In genomic region chr2:163590996-163591395, GRCm38 (mm10) we compare ENCODE assay signal across 33 mouse cellular contexts. TPM values are rescaled to one million over a fixed set of nuclear protein-coding genes. Genes with fewer than 3 reads are reported as not detected.
DNase-seq lines count a peak whose midpoint lies in the region; ATAC-seq and TF ChIP-seq lines count a peak whose summit lies in the region.
"Had no signal": no experiment of that assay in that cellular context is flagged by ENCODE, and none has a peak within 500 bp of the region (broad histone marks: within the 10 kb centered on the region; RNA-seq: fewer than 3 reads in every experiment).

No protein-coding gene starts in this region.

- H3K36me3 ChIP-seq in lung, embryonic 14.5 days (ENCODE audit: insufficient read depth) = no peaks in the 10 kb centered on the region
- no peaks in the 10 kb centered on the region for H3K36me3 ChIP-seq in small intestine, adult 2 months (ENCODE audit: control insufficient read depth, insufficient read depth, low read length)
- H3K36me3 ChIP-seq: forebrain, embryonic 10.5 days; heart, embryonic 13.5 days; kidney, embryonic 15.5 days; limb, embryonic 12.5 days; liver, embryonic 15.5 days; neural tube, embryonic 13.5 days; stomach, embryonic 15.5 days had no signal

- no peak for TF ChIP-seq POLR2A in small intestine, adult 2 months (IDR thresholded peaks at IDR 0.05; ENCODE audit: low read depth, low read length)

- H3K4me2 ChIP-seq in lung, embryonic 14.5 days = no peak overlapping the region
- H3K4me2 ChIP-seq: heart, embryonic 13.5 days; kidney, embryonic 15.5 days; limb, embryonic 12.5 days; neural tube, embryonic 13.5 days; stomach, embryonic 15.5 days had no signal

- no peaks in the 10 kb centered on the region for H3K4me1 ChIP-seq in lung, embryonic 14.5 days (ENCODE audit: insufficient read depth)
- H3K4me1 ChIP-seq in small intestine, adult 2 months (ENCODE audit: control insufficient read depth, insufficient read depth, insufficient read length, low read length) = peaks cover 48% of the 10 kb centered on the region
- H3K4me1 ChIP-seq: limb, embryonic 12.5 days; neural tube, embryonic 13.5 days had no signal

- no peak overlapping the region for H3K27ac ChIP-seq in lung, embryonic 14.5 days (ENCODE audit: low read depth)
- H3K27ac ChIP-seq in small intestine, adult 2 months (ENCODE audit: insufficient read depth, low read depth, low read length) = peak overlapping the region; percentile 95
- H3K27ac ChIP-seq: forebrain, embryonic 10.5 days; heart, adult 2 months; heart, embryonic 13.5 days; hindbrain, postnatal 0 days; kidney, embryonic 15.5 days; limb, embryonic 12.5 days; liver, embryonic 15.5 days; neural tube, embryonic 13.5 days; stomach, embryonic 15.5 days had no signal

- no peak overlapping the region for H3K4me3 ChIP-seq in lung, embryonic 14.5 days (ENCODE audit: low read depth, low read length)
- H3K4me3 ChIP-seq in small intestine, adult 2 months (ENCODE audit: low read depth, low read length) = no peak overlapping the region
- H3K4me3 ChIP-seq: forebrain, embryonic 10.5 days; heart, adult 2 months; heart, embryonic 13.5 days; kidney, embryonic 15.5 days; limb, embryonic 12.5 days; liver, embryonic 15.5 days; myocyte; neural tube, embryonic 13.5 days; stomach, embryonic 15.5 days had no signal

- no peaks in the 10 kb centered on the region for H3K27me3 ChIP-seq in lung, embryonic 14.5 days (ENCODE audit: insufficient read depth, low read length)
- no peaks in the 10 kb centered on the region for H3K27me3 ChIP-seq in small intestine, adult 2 months (ENCODE audit: control insufficient read depth, insufficient read depth, low read length)
- H3K27me3 ChIP-seq: limb, embryonic 12.5 days; liver, embryonic 15.5 days; neural tube, embryonic 13.5 days; stomach, embryonic 15.5 days had no signal

- H3K9ac ChIP-seq in lung, embryonic 14.5 days = no peak overlapping the region
- H3K9ac ChIP-seq: heart, embryonic 13.5 days; kidney, embryonic 15.5 days; limb, embryonic 12.5 days; liver, embryonic 15.5 days; neural tube, embryonic 13.5 days; stomach, embryonic 15.5 days had no signal

- WGBS in lung, embryonic 14.5 days = 59% methylated on average over 5 of the region's 5 CpGs
- 57% methylated on average over 5 of the region's 5 CpGs for WGBS in small intestine, adult 2 months

- TF ChIP-seq CTCF in lung, embryonic 14.5 days (IDR thresholded peaks at IDR 0.05; ENCODE audit: low read depth) = no peak
- TF ChIP-seq CTCF in small intestine, adult 2 months (IDR thresholded peaks at IDR 0.05; ENCODE audit: extremely low read depth, insufficient read length, insufficient replicate concordance, low read depth, low read length) = no peak

- peak; percentile 8 for DNase-seq in embryo, embryonic 11 days
- DNase-seq in embryo, embryonic 9.5 days (ENCODE audit: extremely low spot score) = no peak
- peak; percentile 34 for DNase-seq in lung, embryonic 14.5 days
- no peak for DNase-seq in lung, postnatal 14 days
- DNase-seq in MN1 (ENCODE audit: low spot score) = peak; percentile 54
- DNase-seq in cerebellum, adult 11-12 months = no peak
- DNase-seq in gastrocnemius, adult 8-10 months (ENCODE audit: low spot score in 2 of 2) = no peak
- DNase-seq: adrenal gland, postnatal 10 days; cerebellum, adult 9-11 months; gastrocnemius, postnatal 36 days; heart, adult 2 months; heart, postnatal 14 days; kidney, adult 11 months; kidney, postnatal 36 days; layer of hippocampus, postnatal 36 days; lung, postnatal 36 days; retina, postnatal 1 day; right cerebral cortex, postnatal 25 days; thymus, adult 18-20 months had no signal

- no peaks in the 10 kb centered on the region for H3K9me3 ChIP-seq in lung, embryonic 14.5 days (ENCODE audit: low read depth, low read length)
- H3K9me3 ChIP-seq: forebrain, embryonic 10.5 days; heart, embryonic 13.5 days; kidney, embryonic 15.5 days; limb, embryonic 12.5 days; liver, embryonic 15.5 days; neural tube, embryonic 13.5 days; stomach, embryonic 15.5 days had no signal

- ATAC-seq in lung, embryonic 14.5 days (ENCODE audit: insufficient read depth) = no peak
- ATAC-seq: activated CD4-positive, CD25-positive, alpha-beta regulatory T cell, adult 4 months; CD4-positive, CD25-positive, alpha-beta regulatory T cell, adult 4 months; forebrain, embryonic 16.5 days; hindbrain, postnatal 0 days; midbrain, embryonic 16.5 days had no signal

RNA-seq across cellular contexts. Expression of gene Ttpal, which starts 11.1 kb away (rescaled TPM):
- 37.3 and 41.1 TPM in 2 replicates for polyA plus RNA-seq in lung, embryonic 14.5 days (2014; fragmentation: Nextera tagmentation; extraction: Ambion mirVana)
- 8.3 and 16.0 TPM in 2 replicates for polyA plus RNA-seq in small intestine, adult 2 months (2012; rRNA removed)
- total RNA-seq in gastrocnemius, adult 8-10 months (2022) = 1 to 10 TPM; 3.1 to 5.2 (median 3.4) TPM

RNA-seq across cellular contexts. Expression of gene Serinc3, which starts 53.9 kb away (rescaled TPM):
- 56.2 and 62.5 TPM in 2 replicates for polyA plus RNA-seq in lung, embryonic 14.5 days (2014; fragmentation: Nextera tagmentation; extraction: Ambion mirVana)
- 121 and 262 TPM in 2 replicates for polyA plus RNA-seq in small intestine, adult 2 months (2012; rRNA removed)
- 100 to 1,000 TPM in 3 of 4 experiments, 10 to 100 TPM in 1; 88.8 to 135 (median 117) TPM for total RNA-seq in gastrocnemius, adult 8-10 months (2022)

Comparison
In these comparisons a context has a peak if more than half of its experiments do, and no peak if none do; other contexts are left out.
1. DNase-seq: peak in embryo, embryonic 11 days (single experiment), lung, embryonic 14.5 days (single experiment) and MN1 (single experiment); none in embryo, embryonic 9.5 days (single experiment), lung, postnatal 14 days (single experiment), cerebellum, adult 11-12 months (single experiment) and gastrocnemius, adult 8-10 months (0 of 2).